Mouse (Mus musculus): ENCODE measurements around the gene Olfr1301. TPM values are rescaled to one million over a fixed set of nuclear protein-coding genes. Genes with fewer than 3 reads are reported as not detected.

Olfr1301 gene
- not detected in 2 replicates for polyA plus RNA-seq (2016; fragmentation: Nextera tagmentation; extraction: Ambion mirVana)

- Histone ChIP-seq H3K4me3 (no peak within 1 kb of the TSS), H3K4me2 (replicated peaks) (no peak within 1 kb of the TSS), H3K4me1 (no peaks in the 10 kb centered on the region), H3K27ac (replicated peaks) (no peak within 1 kb of the TSS), H3K9me3 (no peaks in the 10 kb centered on the region), H3K27me3 (no peaks in the 10 kb centered on the region), H3K9ac (replicated peaks) (no peak within 1 kb of the TSS), H3K36me3 (no peaks in the 10 kb centered on the region)
- ATAC-seq (ENCODE audit: low FRiP score, low read depth), result no peak
- WGBS, result 83% methylated on average over 3 of the region's 3 CpGs
These were observed at the start of gene Olfr1301 for GRCm38 (mm10) chr2:111750706-111751105. Olfr1301 (plus strand) TSS chr2:111751006.

GRCm38 (mm10) chr2:111726739-111727138 lies 24.1 kb upstream of the Olfr1301 start:
- no peak overlapping the region for H3K4me2 ChIP-seq (replicated peaks)
- no peak overlapping the region for H3K9ac ChIP-seq (replicated peaks)
- no peak overlapping the region for H3K4me3 ChIP-seq
- H3K27ac ChIP-seq (replicated peaks), result no peak overlapping the region
- no peaks in the 10 kb centered on the region for H3K27me3 ChIP-seq
- no peak for ATAC-seq (ENCODE audit: low FRiP score, low read depth)
- H3K4me1 ChIP-seq, result no peaks in the 10 kb centered on the region
- no peaks in the 10 kb centered on the region for H3K36me3 ChIP-seq
- no peaks in the 10 kb centered on the region for H3K9me3 ChIP-seq

GRCm38 (mm10) chr2:111777129-111777528 lies 26.3 kb downstream of the Olfr1301 start, which contains the start of gene Olfr1302:
Olfr1302 (plus strand) TSS chr2:111777429.
- no peak within 1 kb of the TSS for H3K4me3 ChIP-seq
- H3K27ac ChIP-seq (replicated peaks), result no peak within 1 kb of the TSS
- 80% methylated on average over 2 of the region's 2 CpGs for WGBS
- H3K36me3 ChIP-seq, result no peaks in the 10 kb centered on the region
- H3K9ac ChIP-seq (replicated peaks), result no peak within 1 kb of the TSS
- no peaks in the 10 kb centered on the region for H3K27me3 ChIP-seq
- no peak for ATAC-seq (ENCODE audit: low FRiP score, low read depth)
- H3K4me2 ChIP-seq (replicated peaks), result no peak within 1 kb of the TSS
- H3K4me1 ChIP-seq, result no peaks in the 10 kb centered on the region
- H3K9me3 ChIP-seq, result no peaks in the 10 kb centered on the region

Other genes with a start within 250 kb of the Olfr1301 start
- gene Olfr1293-ps, start 225.8 kb upstream of the Olfr1301 start, polyA plus RNA-seq (2016; fragmentation: Nextera tagmentation; extraction: Ambion mirVana), result not detected in 2 replicates
- gene Olfr1294, start 210.7 kb upstream of the Olfr1301 start, polyA plus RNA-seq (2016; fragmentation: Nextera tagmentation; extraction: Ambion mirVana), result not detected in 2 replicates
- not detected in 2 replicates for gene Olfr1295, start 181.3 kb upstream of the Olfr1301 start, polyA plus RNA-seq (2016; fragmentation: Nextera tagmentation; extraction: Ambion mirVana)
- not detected in 2 replicates for gene Olfr1297, start 124.5 kb upstream of the Olfr1301 start, polyA plus RNA-seq (2016; fragmentation: Nextera tagmentation; extraction: Ambion mirVana)
- not detected in 2 replicates for gene Olfr1298, start 101.8 kb upstream of the Olfr1301 start, polyA plus RNA-seq (2016; fragmentation: Nextera tagmentation; extraction: Ambion mirVana)
- not detected in 2 replicates for gene Olfr1299, start 89.6 kb upstream of the Olfr1301 start, polyA plus RNA-seq (2016; fragmentation: Nextera tagmentation; extraction: Ambion mirVana)
- not detected in 2 replicates for gene Olfr1302, start 26.4 kb downstream of the Olfr1301 start, polyA plus RNA-seq (2016; fragmentation: Nextera tagmentation; extraction: Ambion mirVana)
- not detected in 2 replicates for gene Olfr1303, start 69.3 kb downstream of the Olfr1301 start, polyA plus RNA-seq (2016; fragmentation: Nextera tagmentation; extraction: Ambion mirVana)
- gene Olfr1305, start 126.1 kb downstream of the Olfr1301 start, polyA plus RNA-seq (2016; fragmentation: Nextera tagmentation; extraction: Ambion mirVana), result not detected in 2 replicates
- not detected in 2 replicates for gene Olfr1306, start 165.3 kb downstream of the Olfr1301 start, polyA plus RNA-seq (2016; fragmentation: Nextera tagmentation; extraction: Ambion mirVana)
- gene Olfr1307, start 198.4 kb downstream of the Olfr1301 start, polyA plus RNA-seq (2016; fragmentation: Nextera tagmentation; extraction: Ambion mirVana), result 0.01 TPM in 2 replicates
- gene Olfr1308, start 213.9 kb downstream of the Olfr1301 start, polyA plus RNA-seq (2016; fragmentation: Nextera tagmentation; extraction: Ambion mirVana), result not detected in 2 replicates
- not detected in 2 replicates for gene Olfr1309, start 239.3 kb downstream of the Olfr1301 start, polyA plus RNA-seq (2016; fragmentation: Nextera tagmentation; extraction: Ambion mirVana)